Mouse (Mus musculus): Measurements from ENCODE around the gene Ppp1r12a. TPM values are rescaled to one million over a fixed set of nuclear protein-coding genes. Genes with fewer than 3 reads are reported as not detected.

The Ppp1r12a gene
- polyA plus RNA-seq, 1 experiment = 17.5 TPM

GRCm38 (mm10) chr10:108124934-108125599, 36.9 kb upstream of the Ppp1r12a start:
- Histone ChIP-seq H3K79me3 (ENCODE audit: low read depth) (no peaks in the 10 kb centered on the region), H3ac (ENCODE audit: control insufficient read depth, insufficient read length, low read depth) (no peak overlapping the region), H3K36me3 (ENCODE audit: control insufficient read depth, insufficient read depth) (no peaks in the 10 kb centered on the region), H3K27me3 (ENCODE audit: control insufficient read depth, insufficient read depth, insufficient read length) (no peaks in the 10 kb centered on the region), H3K4me3 (ENCODE audit: insufficient read depth, poor library complexity, severe bottlenecking) (no peak overlapping the region), H3K79me2 (ENCODE audit: control insufficient read depth, insufficient read depth) (no peaks in the 10 kb centered on the region)
- TF ChIP-seq MYOD1 (IDR thresholded peaks at IDR 0.05; ENCODE audit: control insufficient read depth, insufficient read length, low read depth) = peak; percentile 54
- no peak for TF ChIP-seq USF1 (IDR thresholded peaks at IDR 0.05; ENCODE audit: low read depth)

DNA sequence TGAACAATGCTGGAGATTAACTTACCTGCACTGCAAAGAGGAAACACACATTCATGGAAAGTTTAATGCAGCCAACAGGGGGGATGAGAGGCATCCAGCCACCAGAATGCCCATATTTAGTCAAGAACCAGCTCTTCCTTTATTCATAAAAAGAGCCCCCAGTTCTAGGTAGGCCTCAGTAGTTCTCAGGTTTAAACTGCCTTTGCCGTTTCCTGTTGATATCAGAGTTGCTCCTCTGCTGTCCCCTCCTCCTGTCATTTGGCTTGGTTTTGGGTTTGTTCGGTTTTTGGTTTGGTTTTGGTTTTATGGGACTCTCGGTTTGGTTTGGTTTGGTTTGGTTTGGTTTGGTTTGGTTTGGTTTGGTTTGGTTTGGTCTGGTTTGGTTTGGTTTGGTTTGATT, 32.8 kb upstream of the Ppp1r12a start:
- Histone ChIP-seq H3K27me3 (ENCODE audit: control insufficient read depth, insufficient read depth, insufficient read length) (no peaks in the 10 kb centered on the region), H3K36me3 (ENCODE audit: control insufficient read depth, insufficient read depth) (no peaks in the 10 kb centered on the region), H3K79me3 (ENCODE audit: low read depth) (no peaks in the 10 kb centered on the region), H3ac (ENCODE audit: control insufficient read depth, insufficient read length, low read depth) (no peak overlapping the region), H3K4me3 (ENCODE audit: insufficient read depth, poor library complexity, severe bottlenecking) (no peak overlapping the region), H3K79me2 (ENCODE audit: control insufficient read depth, insufficient read depth) (no peaks in the 10 kb centered on the region)
- TF ChIP-seq MYOG (IDR thresholded peaks at IDR 0.05; ENCODE audit: control insufficient read depth, extremely low read depth, insufficient read length) = no peak
- TF ChIP-seq USF1 (IDR thresholded peaks at IDR 0.05; ENCODE audit: low read depth) = no peak
- no peak for TF ChIP-seq FOSL1 (IDR thresholded peaks at IDR 0.05; ENCODE audit: insufficient read depth, low read length, poor library complexity, severe bottlenecking)
- TF ChIP-seq MYOD1 (IDR thresholded peaks at IDR 0.05; ENCODE audit: control insufficient read depth, insufficient read length, low read depth) = no peak
- TF ChIP-seq CEBPB (IDR thresholded peaks at IDR 0.05; ENCODE audit: low read depth) = no peak
- no peak for TF ChIP-seq MAX (IDR thresholded peaks at IDR 0.05)

GRCm38 (mm10) chr10:108131858-108132257, 30.1 kb upstream of the Ppp1r12a start:
- Histone ChIP-seq H3K4me3 (ENCODE audit: insufficient read depth, poor library complexity, severe bottlenecking) (no peak overlapping the region), H3K36me3 (ENCODE audit: control insufficient read depth, insufficient read depth) (no peaks in the 10 kb centered on the region), H3ac (ENCODE audit: control insufficient read depth, insufficient read length, low read depth) (no peak overlapping the region), H3K79me2 (ENCODE audit: control insufficient read depth, insufficient read depth) (no peaks in the 10 kb centered on the region), H3K27me3 (ENCODE audit: control insufficient read depth, insufficient read depth, insufficient read length) (no peaks in the 10 kb centered on the region), H3K79me3 (ENCODE audit: low read depth) (no peaks in the 10 kb centered on the region)
- TF ChIP-seq USF1 (IDR thresholded peaks at IDR 0.05; ENCODE audit: low read depth) (no peak), FOSL1 (IDR thresholded peaks at IDR 0.05; ENCODE audit: insufficient read depth, low read length, poor library complexity, severe bottlenecking) (no peak), MYOD1 (IDR thresholded peaks at IDR 0.05; ENCODE audit: control insufficient read depth, insufficient read length, low read depth) (no peak), MYOG (IDR thresholded peaks at IDR 0.05; ENCODE audit: control insufficient read depth, extremely low read depth, insufficient read length) (no peak), MAX (IDR thresholded peaks at IDR 0.05) (no peak), CEBPB (IDR thresholded peaks at IDR 0.05; ENCODE audit: low read depth) (no peak), CTCF (IDR thresholded peaks at IDR 0.05; ENCODE audit: control insufficient read depth, insufficient read depth, insufficient read length) (no peak)

- TF ChIP-seq MYOD1 (IDR thresholded peaks at IDR 0.05; ENCODE audit: control insufficient read depth, insufficient read length, low read depth) = no peak
- TF ChIP-seq FOSL1 (IDR thresholded peaks at IDR 0.05; ENCODE audit: insufficient read depth, low read length, poor library complexity, severe bottlenecking) = no peak
- no peak for TF ChIP-seq MYOG (IDR thresholded peaks at IDR 0.05; ENCODE audit: control insufficient read depth, extremely low read depth, insufficient read length)
- TF ChIP-seq USF1 (IDR thresholded peaks at IDR 0.05; ENCODE audit: low read depth) = no peak
- TF ChIP-seq CTCF (IDR thresholded peaks at IDR 0.05; ENCODE audit: control insufficient read depth, insufficient read depth, insufficient read length) = no peak
- no peak for TF ChIP-seq MAX (IDR thresholded peaks at IDR 0.05)
- no peak for TF ChIP-seq CEBPB (IDR thresholded peaks at IDR 0.05; ENCODE audit: low read depth)
- no peaks in the 10 kb centered on the region for H3K79me2 ChIP-seq (ENCODE audit: control insufficient read depth, insufficient read depth)
- H3K36me3 ChIP-seq (ENCODE audit: control insufficient read depth, insufficient read depth) = no peaks in the 10 kb centered on the region
- H3K79me3 ChIP-seq (ENCODE audit: low read depth) = no peaks in the 10 kb centered on the region
- H3K4me3 ChIP-seq (ENCODE audit: insufficient read depth, poor library complexity, severe bottlenecking) = no peak overlapping the region
- H3ac ChIP-seq (ENCODE audit: control insufficient read depth, insufficient read length, low read depth) = no peak overlapping the region
- H3K27me3 ChIP-seq (ENCODE audit: control insufficient read depth, insufficient read depth, insufficient read length) = no peaks in the 10 kb centered on the region
Measured at GRCm38 (mm10) chr10:108133253-108133652, 28.7 kb upstream of the Ppp1r12a start.

DNA sequence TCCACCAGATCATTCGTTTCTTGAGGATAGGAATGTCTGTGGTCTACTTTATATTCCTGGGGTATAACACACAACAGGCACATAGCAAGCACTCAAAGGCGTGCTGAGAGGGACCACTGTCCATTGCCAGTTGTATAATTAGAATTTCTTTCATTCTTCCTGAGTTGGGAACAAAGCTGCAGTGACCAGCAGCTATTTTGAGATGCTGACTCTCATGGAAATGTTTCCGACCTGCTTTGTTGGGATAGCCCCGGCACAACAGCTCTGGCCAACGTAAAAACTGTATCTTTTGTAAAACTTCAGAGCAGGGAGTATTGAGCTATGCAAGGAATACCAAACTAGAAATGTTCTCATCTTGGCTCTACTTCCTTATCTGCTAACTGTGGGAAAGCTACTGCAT, 28.2 kb upstream of the Ppp1r12a start:
- Histone ChIP-seq H3K79me3 (ENCODE audit: low read depth) (no peaks in the 10 kb centered on the region), H3K36me3 (ENCODE audit: control insufficient read depth, insufficient read depth) (no peaks in the 10 kb centered on the region), H3K4me3 (ENCODE audit: insufficient read depth, poor library complexity, severe bottlenecking) (no peak overlapping the region), H3K79me2 (ENCODE audit: control insufficient read depth, insufficient read depth) (no peaks in the 10 kb centered on the region), H3ac (ENCODE audit: control insufficient read depth, insufficient read length, low read depth) (no peak overlapping the region), H3K27me3 (ENCODE audit: control insufficient read depth, insufficient read depth, insufficient read length) (no peaks in the 10 kb centered on the region)
- no peak for TF ChIP-seq CTCF (IDR thresholded peaks at IDR 0.05; ENCODE audit: control insufficient read depth, insufficient read depth, insufficient read length)

DNA sequence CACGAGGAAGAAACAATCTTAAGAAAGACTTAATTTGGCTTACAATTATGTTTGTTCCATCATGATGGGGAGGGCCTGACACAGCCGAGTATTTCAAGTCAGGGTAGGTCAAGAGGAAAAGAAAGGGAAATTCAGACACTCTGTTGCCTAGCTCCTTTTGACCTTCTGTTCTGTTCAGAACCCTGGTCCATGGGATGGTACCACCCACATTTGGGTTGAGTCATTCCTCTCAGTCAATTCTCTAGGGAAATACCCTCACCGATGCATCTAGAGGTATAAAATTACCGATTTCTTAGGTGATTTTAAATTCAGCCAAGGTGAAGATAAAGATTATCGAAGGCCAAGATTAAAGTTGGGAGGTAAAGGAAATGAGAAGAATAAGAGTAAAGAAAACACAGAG, 23.6 kb upstream of the Ppp1r12a start:
- TF ChIP-seq CEBPB (IDR thresholded peaks at IDR 0.05; ENCODE audit: low read depth) (no peak), FOSL1 (IDR thresholded peaks at IDR 0.05; ENCODE audit: insufficient read depth, low read length, poor library complexity, severe bottlenecking) (no peak), MYOG (IDR thresholded peaks at IDR 0.05; ENCODE audit: control insufficient read depth, extremely low read depth, insufficient read length) (no peak), CTCF (IDR thresholded peaks at IDR 0.05; ENCODE audit: control insufficient read depth, insufficient read depth, insufficient read length) (no peak), MYOD1 (IDR thresholded peaks at IDR 0.05; ENCODE audit: control insufficient read depth, insufficient read length, low read depth) (no peak), USF1 (IDR thresholded peaks at IDR 0.05; ENCODE audit: low read depth) (no peak), MAX (IDR thresholded peaks at IDR 0.05) (no peak)
- no peaks in the 10 kb centered on the region for H3K36me3 ChIP-seq (ENCODE audit: control insufficient read depth, insufficient read depth)
- H3K27me3 ChIP-seq (ENCODE audit: control insufficient read depth, insufficient read depth, insufficient read length) = no peaks in the 10 kb centered on the region
- no peak overlapping the region for H3K4me3 ChIP-seq (ENCODE audit: insufficient read depth, poor library complexity, severe bottlenecking)
- H3ac ChIP-seq (ENCODE audit: control insufficient read depth, insufficient read length, low read depth) = no peak overlapping the region
- no peaks in the 10 kb centered on the region for H3K79me2 ChIP-seq (ENCODE audit: control insufficient read depth, insufficient read depth)
- H3K79me3 ChIP-seq (ENCODE audit: low read depth) = no peaks in the 10 kb centered on the region
